Mouse (Mus musculus) midbrain, postnatal 0 days (tissue): ENCODE data around the gene Eif4a1. TPM values are rescaled to one million over a fixed set of nuclear protein-coding genes. Genes with fewer than 3 reads are reported as not detected.

ENCODE experiments used
- ATAC-seq: fragments of 200-750 bp; cut with Nextera tagmentation; 2 replicates; pipeline ENCODE4 v1.8.0; 2017; ENCODE audit warnings: moderate number of reproducible peaks, mild to moderate bottlenecking, moderate TSS enrichment, moderate library complexity; ENCODE audit not compliant: low FRiP score
- DNase-seq: peaks from one replicate; pipeline ENCODE4 v3.0.0-alpha.2; 2015; ENCODE audit warnings: low spot score
- H3K27ac ChIP-seq: fragments of 300-500 bp; sonication (generic); 2 replicates; pipeline ENCODE4 v1.5.1; 2014; ENCODE audit warnings: low read depth, mild to moderate bottlenecking, low read length, mixed read lengths
- H3K27me3 ChIP-seq: fragments of 300-500 bp; sonication (generic); 2 replicates; pipeline ENCODE4 v1.6.1; 2014; ENCODE audit warnings: low read length, control low read depth, mixed read lengths; ENCODE audit not compliant: insufficient read depth
- H3K36me3 ChIP-seq: fragments of 300-500 bp; sonication (generic); 2 replicates; pipeline ENCODE4 v1.6.1; 2014; ENCODE audit warnings: low read length, control low read depth, mixed read lengths; ENCODE audit not compliant: insufficient read depth
- H3K4me1 ChIP-seq: fragments of 300-500 bp; sonication (generic); 2 replicates; pipeline ENCODE4 v1.6.1; 2014; ENCODE audit warnings: mild to moderate bottlenecking, control low read depth, antibody characterized with exemption, low read length, mixed read lengths; ENCODE audit not compliant: insufficient read depth
- H3K4me2 ChIP-seq: fragments of 300-500 bp; sonication (generic); 2 replicates; pipeline ENCODE4 v1.6.1; 2014; ENCODE audit warnings: low read depth, mild to moderate bottlenecking, low read length, mixed read lengths; ENCODE audit not compliant: poor library complexity, severe bottlenecking
- H3K4me3 ChIP-seq: fragments of 300-500 bp; sonication (generic); 2 replicates; pipeline ENCODE4 v1.5.1; 2014; ENCODE audit warnings: low read depth, mild to moderate bottlenecking, low read length, moderate library complexity
- H3K9ac ChIP-seq: fragments of 300-500 bp; sonication (generic); replicated peaks from 2 replicates; pipeline ENCODE4 v1.6.1; 2014; ENCODE audit warnings: mild to moderate bottlenecking, low read length, moderate library complexity, mixed read lengths; ENCODE audit not compliant: poor library complexity, severe bottlenecking
- H3K9me3 ChIP-seq: fragments of 300-500 bp; sonication (generic); 2 replicates; pipeline ENCODE4 v1.6.1; 2016; ENCODE audit warnings: low read length, control low read depth
- CTCF ChIP-seq: IDR thresholded peaks from 2 replicates; pipeline ENCODE4 v1.5.1; 2016; ENCODE audit warnings: antibody characterized with exemption, mild to moderate bottlenecking
- WGBS: fragments of 180-500 bp; shearing (Covaris S2); extraction: QIAGEN DNeasy Blood & Tissue Kit; methylation state at CpG from one replicate; pipeline ENCODE4 v1.1.7; 2014; 5-methylcytosine and 5-hydroxymethylcytosine counted together
- polyA plus RNA-seq: library from polyadenylated mRNA; unstranded; fragments of >200 nt; fragmentation: Nextera tagmentation; extraction: Ambion mirVana; gene quantifications from 2 replicates; pipeline ENCODE4 v1.2.1, GENCODE M21; 2015
- total RNA-seq: library from RNA; depleted of rRNA; stranded (reverse); fragments of >200 nt; gene quantifications from 2 replicates; pipeline ENCODE4 v1.2.3, GENCODE M21; 2014

Gene Eif4a1
- total and polyA plus RNA-seq, 2 experiments from 2014 or later, result 502 to 793 TPM

GRCm38 (mm10) chr11:69665961-69666664 lies 6.1 kb downstream of the Eif4a1 start, which contains the start of gene Cd68:
Cd68 (minus strand) TSS chr11:69666153.
- Histone ChIP-seq H3K4me1 (0 out of 2 replicates have a peak, but pooled peaks cover 11% of the 10 kb centered on the region), H3K27ac (no peak within 1 kb of the TSS), H3K4me2 (no peak within 1 kb of the TSS), H3K9me3 (no peaks in the 10 kb centered on the region), H3K4me3 (no peak within 1 kb of the TSS), H3K9ac (no peak within 1 kb of the TSS), H3K27me3 (no peaks in the 10 kb centered on the region), H3K36me3 (peaks cover 46% of the 10 kb centered on the region)
- WGBS, result 37% methylated on average over 7 of the region's 7 CpGs
- ATAC-seq (no peak), DNase-seq (peak; percentile 58)
- no peak for TF ChIP-seq CTCF

- Histone ChIP-seq H3K4me1 (0 out of 2 replicates have a peak, but pooled peaks cover 11% of the 10 kb centered on the region), H3K27ac (no peak overlapping the region), H3K9me3 (no peaks in the 10 kb centered on the region), H3K4me3 (no peak overlapping the region), H3K36me3 (peaks cover 46% of the 10 kb centered on the region), H3K9ac (no peak overlapping the region), H3K4me2 (no peak overlapping the region), H3K27me3 (no peaks in the 10 kb centered on the region)
- ATAC-seq, result no peak
- TF ChIP-seq CTCF, result no peak
- 78% methylated on average over 9 of the region's 9 CpGs for WGBS
- DNase-seq, result no peak
Measured at GRCm38 (mm10) chr11:69665457-69665960, 6.7 kb downstream of the Eif4a1 start.

- ATAC-seq (no peak), DNase-seq (no peak)
- Histone ChIP-seq H3K9ac (no peak overlapping the region), H3K4me3 (no peak overlapping the region), H3K9me3 (no peaks in the 10 kb centered on the region), H3K27me3 (no peaks in the 10 kb centered on the region), H3K4me1 (0 out of 2 replicates have a peak, but pooled peaks cover 10% of the 10 kb centered on the region), H3K27ac (no peak overlapping the region), H3K36me3 (peaks cover 44% of the 10 kb centered on the region), H3K4me2 (no peak overlapping the region)
- no peak for TF ChIP-seq CTCF
- WGBS, result 92% methylated on average over 7 of the region's 7 CpGs
Measured at GRCm38 (mm10) chr11:69664841-69665240, 7.4 kb downstream of the Eif4a1 start.

- Histone ChIP-seq H3K27ac (no peak overlapping the region), H3K9ac (no peak overlapping the region), H3K4me2 (no peak overlapping the region), H3K36me3 (peaks cover 37% of the 10 kb centered on the region), H3K4me1 (0 out of 2 replicates have a peak, but pooled peaks cover 5% of the 10 kb centered on the region), H3K4me3 (no peak overlapping the region), H3K9me3 (no peaks in the 10 kb centered on the region), H3K27me3 (no peaks in the 10 kb centered on the region)
- ATAC-seq, result no peak
- 87% methylated on average over 6 of the region's 6 CpGs for WGBS
- TF ChIP-seq CTCF, result no peak
- no peak for DNase-seq
Measured at GRCm38 (mm10) chr11:69663795-69664194, 8.4 kb downstream of the Eif4a1 start.

- no peak for DNase-seq
- H3K27me3 ChIP-seq, result no peaks in the 10 kb centered on the region
- TF ChIP-seq CTCF, result no peak
- peak overlapping the region; percentile 66; the same call in 1 of the 2 replicates for H3K9ac ChIP-seq
- peak overlapping the region; percentile 57 for H3K4me3 ChIP-seq
- H3K4me1 ChIP-seq, result 0 out of 2 replicates have a peak, but pooled peaks cover 5% of the 10 kb centered on the region
- H3K27ac ChIP-seq, result peak overlapping the region; percentile 88
- H3K9me3 ChIP-seq, result no peaks in the 10 kb centered on the region
- H3K4me2 ChIP-seq, result peak overlapping the region; percentile 51
- WGBS, result 68% methylated on average over 13 of the region's 13 CpGs
- no peak for ATAC-seq
- peaks cover 41% of the 10 kb centered on the region for H3K36me3 ChIP-seq
Measured at GRCm38 (mm10) chr11:69662967-69663671, 9.1 kb downstream of the Eif4a1 start.
